Mouse (Mus musculus): ENCODE measurements around the gene Lmbr1l.

DNA sequence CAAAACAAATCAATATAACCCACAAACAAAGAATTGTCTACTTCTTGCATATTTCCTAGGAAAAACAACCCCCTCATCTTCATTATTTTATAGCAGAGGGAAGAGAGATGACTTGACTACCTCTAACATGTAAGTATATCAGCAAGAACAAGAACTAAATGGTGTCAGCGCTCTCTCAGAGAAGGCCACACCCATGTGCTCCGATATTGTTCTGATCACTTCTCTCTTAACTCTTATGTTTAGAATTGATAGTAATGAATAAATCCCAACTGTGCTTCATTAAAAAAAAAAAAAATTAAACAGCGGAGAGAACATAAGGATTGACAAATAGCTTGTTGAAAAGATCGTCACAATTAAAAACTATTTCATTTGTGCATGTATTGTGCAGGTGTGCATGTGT lies 37.3 kb upstream of the Lmbr1l start:
- TF ChIP-seq POLR2A (IDR thresholded peaks at IDR 0.05; ENCODE audit: control insufficient read depth in 1 of 2, insufficient read depth in 1 of 2, low read depth in 1 of 2, low read length in 2 of 2, poor library complexity in 1 of 2), result no peak
- TF ChIP-seq GATA1 (IDR thresholded peaks at IDR 0.05; ENCODE audit: low read depth, low read length), result no peak
- no peak for TF ChIP-seq ZC3H11A (IDR thresholded peaks at IDR 0.05; ENCODE audit: low read depth, low read length)
- no peak for TF ChIP-seq TCF12 (IDR thresholded peaks at IDR 0.05; ENCODE audit: low read depth, low read length)
- no peak for TF ChIP-seq CTCF (IDR thresholded peaks at IDR 0.05 in 2 of 3, conservative IDR thresholded peaks at IDR 0.05 in 1 of 3; ENCODE audit: control insufficient read depth in 1 of 3, insufficient read depth in 1 of 3, low read depth in 2 of 3, low read length in 3 of 3, poor library complexity in 1 of 3, severe bottlenecking in 1 of 3)
- no peak for TF ChIP-seq NRF1 (IDR thresholded peaks at IDR 0.05; ENCODE audit: insufficient read depth, low read depth, low read length, poor library complexity, severe bottlenecking)

Measured in MEL (cell line).